Mouse (Mus musculus): Measurements from ENCODE around the gene Eri3.

DNA sequence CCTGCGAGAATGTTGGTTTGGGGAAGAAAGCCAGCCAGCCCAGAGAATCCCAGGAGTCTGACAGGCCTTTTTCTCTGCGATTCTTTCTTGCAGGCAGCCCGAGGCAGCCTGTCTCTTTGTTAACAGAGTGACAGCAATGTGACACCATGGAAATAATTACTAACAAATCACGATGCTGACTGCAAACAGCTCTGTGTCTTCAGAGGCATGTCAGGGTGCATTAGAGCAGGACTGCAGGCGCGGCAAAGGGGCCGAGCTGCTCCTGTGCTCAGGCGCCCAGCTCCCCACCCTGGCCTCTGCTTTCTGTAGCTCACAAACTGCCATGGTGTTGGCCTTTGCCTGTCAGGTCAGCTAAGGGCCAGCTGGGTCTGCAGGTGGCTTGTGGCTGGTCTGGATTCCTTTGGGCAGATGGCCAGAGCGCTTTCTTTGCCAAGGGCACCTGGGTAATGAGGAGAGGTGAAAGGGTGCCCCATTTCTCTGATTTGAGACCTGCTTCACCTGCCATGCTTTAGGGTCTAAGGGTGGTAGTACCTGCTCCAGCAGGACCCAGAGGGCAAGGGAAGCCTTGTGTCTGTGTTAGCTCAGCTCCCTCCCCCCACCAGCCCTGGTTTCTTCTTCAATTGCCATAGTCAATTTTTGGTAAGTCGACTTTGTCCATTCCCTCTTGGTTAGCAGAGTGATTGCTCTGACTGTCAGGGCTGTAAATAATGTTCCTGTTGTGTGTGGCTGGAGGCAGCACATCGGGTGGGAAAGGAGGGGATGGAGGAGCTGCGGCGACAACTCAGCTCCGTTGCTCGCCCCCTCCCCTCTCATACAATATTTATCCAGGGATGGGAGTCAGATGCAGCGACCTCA is 55.2 kb downstream of the Eri3 start:
- TF ChIP-seq CTCF (IDR thresholded peaks at IDR 0.05; ENCODE audit: low read depth): no peak
- no peak for TF ChIP-seq EP300 (IDR thresholded peaks at IDR 0.05; ENCODE audit: low read depth)
